Mouse (Mus musculus) myocyte (in vitro differentiated cells): ENCODE results near the gene D630045J12Rik.

Experiments
- E2F4 ChIP-seq: IDR thresholded peaks from one replicate; pipeline ENCODE4 v1.6.1; 2011; ENCODE audit warnings: mild to moderate bottlenecking, control low read depth, moderate library complexity; ENCODE audit not compliant: insufficient read depth
- MAX ChIP-seq: IDR thresholded peaks from one replicate; pipeline ENCODE4 v1.6.1; 2011; ENCODE audit warnings: low read depth, mild to moderate bottlenecking, control low read depth
- MYOG ChIP-seq, 3 experiments: IDR thresholded peaks; one replicate each; pipeline ENCODE4 v1.6.1; 2011; ENCODE audit warnings: control low read depth in 2 of 3, low read depth in 2 of 3, mild to moderate bottlenecking in 2 of 3; ENCODE audit not compliant: insufficient read length in 2 of 3, control insufficient read depth in 1 of 3, insufficient read depth in 1 of 3
- POLR2A ChIP-seq: IDR thresholded peaks from one replicate; pipeline ENCODE4 v1.6.1; 2011; ENCODE audit warnings: low read depth, mild to moderate bottlenecking, control low read depth, moderate library complexity; ENCODE audit not compliant: insufficient read length
- REST ChIP-seq: IDR thresholded peaks from one replicate; pipeline ENCODE4 v1.6.1; 2011; ENCODE audit warnings: mild to moderate bottlenecking, control low read depth, moderate library complexity; ENCODE audit not compliant: insufficient read depth, insufficient read length
- SRF ChIP-seq: IDR thresholded peaks from one replicate; pipeline ENCODE4 v1.6.1; 2011; ENCODE audit warnings: low read depth; ENCODE audit not compliant: control insufficient read depth, insufficient read length
- TCF12 ChIP-seq: IDR thresholded peaks from one replicate; pipeline ENCODE4 v1.6.1; 2011; ENCODE audit warnings: mild to moderate bottlenecking, control low read depth; ENCODE audit not compliant: poor library complexity, insufficient read depth, severe bottlenecking
- USF1 ChIP-seq: IDR thresholded peaks from one replicate; pipeline ENCODE4 v1.6.1; 2011; ENCODE audit warnings: low read depth, mild to moderate bottlenecking, control low read depth, moderate library complexity

DNA sequence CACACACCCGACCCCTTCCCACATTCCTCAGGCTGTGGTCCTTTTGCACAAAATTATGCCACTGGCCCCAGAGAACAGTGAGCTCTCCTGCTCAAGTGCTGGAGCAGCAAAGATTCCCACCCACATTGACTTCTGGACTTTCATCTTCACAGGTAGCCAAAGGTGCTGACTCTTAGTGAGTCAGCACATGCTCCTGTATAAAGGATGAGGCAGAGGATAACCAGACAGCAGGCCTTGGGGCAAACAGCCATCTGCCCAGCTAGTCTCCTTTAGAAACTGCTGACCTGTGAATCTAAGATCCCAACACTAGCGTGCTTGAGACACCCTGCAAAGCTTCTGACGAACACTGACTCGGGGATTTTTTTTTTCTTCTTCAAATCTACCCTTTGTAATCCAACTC, 15.4 kb downstream of the D630045J12Rik start:
- TF ChIP-seq POLR2A = no peak
- no peak for TF ChIP-seq USF1
- no peak for TF ChIP-seq MAX
- no peak for TF ChIP-seq E2F4
- TF ChIP-seq REST = no peak
- TF ChIP-seq MYOG (IDR thresholded peaks at IDR 0.05; ENCODE audit: control insufficient read depth in 1 of 3, insufficient read depth in 1 of 3, insufficient read length in 2 of 3, low read depth in 2 of 3) = no peak
- TF ChIP-seq SRF = no peak
- no peak for TF ChIP-seq TCF12
